Mouse (Mus musculus): Measurements from ENCODE around the gene Smim26. TPM values are rescaled to one million over a fixed set of nuclear protein-coding genes. Genes with fewer than 3 reads are reported as not detected.
A peak's percentile ranks its signal among the peaks of the same experiment; 100 is the strongest.

Smim26 gene
- polyA plus RNA-seq, 1 experiment from 2014 or later: 55.2 TPM

- WGBS: 43% methylated on average over 4 of the region's 4 CpGs
- H3K27ac ChIP-seq (replicated peaks): no peak overlapping the region
- no peaks in the 10 kb centered on the region for H3K36me3 ChIP-seq (ENCODE audit: control insufficient read depth, insufficient read depth, low read length)
- H3K27me3 ChIP-seq (ENCODE audit: control insufficient read depth, insufficient read depth, low read length): no peaks in the 10 kb centered on the region
- ATAC-seq (ENCODE audit: low FRiP score, low TSS enrichment): no peak
- H3K4me3 ChIP-seq (ENCODE audit: low read depth, low read length): no peak overlapping the region
- DNase-seq (ENCODE audit: low spot score): peak; percentile 30
- no peak overlapping the region for H3K4me2 ChIP-seq (replicated peaks; ENCODE audit: low read depth)
- no peak overlapping the region for H3K9ac ChIP-seq (ENCODE audit: low read length)
- no peaks in the 10 kb centered on the region for H3K4me1 ChIP-seq (replicated peaks; ENCODE audit: control insufficient read depth, insufficient read depth)
- TF ChIP-seq CTCF (IDR thresholded peaks at IDR 0.05; ENCODE audit: low read depth): peak; percentile 77
- no peak for TF ChIP-seq EP300 (optimal IDR thresholded peaks at IDR 0.05)
- no peaks in the 10 kb centered on the region for H3K9me3 ChIP-seq (ENCODE audit: control insufficient read depth, low read length)
These were observed 44.9 kb downstream of the Smim26 start for GRCm38 (mm10) chr2:144638719-144639118.

- DNase-seq (ENCODE audit: low spot score) (no peak), ATAC-seq (ENCODE audit: low FRiP score, low TSS enrichment) (no peak)
- no peak overlapping the region for H3K27ac ChIP-seq (replicated peaks)
- no peaks in the 10 kb centered on the region for H3K4me1 ChIP-seq (replicated peaks; ENCODE audit: control insufficient read depth, insufficient read depth)
- TF ChIP-seq CTCF (IDR thresholded peaks at IDR 0.05; ENCODE audit: low read depth) (no peak), EP300 (optimal IDR thresholded peaks at IDR 0.05) (no peak)
- H3K36me3 ChIP-seq (ENCODE audit: control insufficient read depth, insufficient read depth, low read length): no peaks in the 10 kb centered on the region
- no peaks in the 10 kb centered on the region for H3K27me3 ChIP-seq (ENCODE audit: control insufficient read depth, insufficient read depth, low read length)
- no peaks in the 10 kb centered on the region for H3K9me3 ChIP-seq (ENCODE audit: control insufficient read depth, low read length)
- H3K4me3 ChIP-seq (ENCODE audit: low read depth, low read length): no peak overlapping the region
- H3K4me2 ChIP-seq (replicated peaks; ENCODE audit: low read depth): no peak overlapping the region
- 83% methylated on average over 7 of the region's 7 CpGs for WGBS
- no peak overlapping the region for H3K9ac ChIP-seq (ENCODE audit: low read length)
These were observed 46.2 kb downstream of the Smim26 start for GRCm38 (mm10) chr2:144640101-144640500.

GRCm38 (mm10) chr2:144641991-144642390, 48.1 kb downstream of the Smim26 start:
- no peaks in the 10 kb centered on the region for H3K9me3 ChIP-seq (ENCODE audit: control insufficient read depth, low read length)
- no peaks in the 10 kb centered on the region for H3K4me1 ChIP-seq (replicated peaks; ENCODE audit: control insufficient read depth, insufficient read depth)
- no peak overlapping the region for H3K9ac ChIP-seq (ENCODE audit: low read length)
- DNase-seq (ENCODE audit: low spot score) (no peak), ATAC-seq (ENCODE audit: low FRiP score, low TSS enrichment) (no peak)
- H3K27ac ChIP-seq (replicated peaks): no peak overlapping the region
- H3K4me2 ChIP-seq (replicated peaks; ENCODE audit: low read depth): no peak overlapping the region
- no peaks in the 10 kb centered on the region for H3K36me3 ChIP-seq (ENCODE audit: control insufficient read depth, insufficient read depth, low read length)
- no peaks in the 10 kb centered on the region for H3K27me3 ChIP-seq (ENCODE audit: control insufficient read depth, insufficient read depth, low read length)
- 74% methylated on average over 4 of the region's 4 CpGs for WGBS
- TF ChIP-seq CTCF (IDR thresholded peaks at IDR 0.05; ENCODE audit: low read depth) (no peak), EP300 (optimal IDR thresholded peaks at IDR 0.05) (no peak)
- no peak overlapping the region for H3K4me3 ChIP-seq (ENCODE audit: low read depth, low read length)

Small RNA genes lying within 50 kb of the gene (microRNA-seq; reads per million reads assigned to microRNA genes)
- not detected for gene Gm24823

Other genes starting within 250 kb of the Smim26 start
- 20.9 and 21.4 TPM in 2 replicates for gene Kat14, start 225.1 kb upstream of the Smim26 start, polyA plus RNA-seq (2015; fragmentation: Nextera tagmentation; extraction: Ambion mirVana)
- gene Pet117, start 225.1 kb upstream of the Smim26 start, polyA plus RNA-seq (2015; fragmentation: Nextera tagmentation; extraction: Ambion mirVana): 2.4 and 2.5 TPM in 2 replicates
- gene Dzank1, start 66.6 kb upstream of the Smim26 start, polyA plus RNA-seq (2015; fragmentation: Nextera tagmentation; extraction: Ambion mirVana): 0.39 and 0.51 TPM in 2 replicates
- 8.2 and 9.0 TPM in 2 replicates for gene Polr3f, start 66.3 kb upstream of the Smim26 start, polyA plus RNA-seq (2015; fragmentation: Nextera tagmentation; extraction: Ambion mirVana)
- gene Rbbp9, start 43.2 kb upstream of the Smim26 start, polyA plus RNA-seq (2015; fragmentation: Nextera tagmentation; extraction: Ambion mirVana): 29.2 and 31.6 TPM in 2 replicates
- 74.3 and 74.5 TPM in 2 replicates for gene Sec23b, start 37.8 kb upstream of the Smim26 start, polyA plus RNA-seq (2015; fragmentation: Nextera tagmentation; extraction: Ambion mirVana)
- 34.6 and 34.9 TPM in 2 replicates for gene Dtd1, start 5.8 kb downstream of the Smim26 start, polyA plus RNA-seq (2015; fragmentation: Nextera tagmentation; extraction: Ambion mirVana)
- not detected in 2 replicates for gene Scp2d1, start 229.6 kb downstream of the Smim26 start, polyA plus RNA-seq (2015; fragmentation: Nextera tagmentation; extraction: Ambion mirVana)

All from stomach, postnatal 0 days (tissue).